Mouse (Mus musculus) kidney, adult 2 months (tissue): ENCODE measurements around the gene Rpl27.

Experiments used
- CTCF ChIP-seq: fragments of 200-500 bp; conservative IDR thresholded peaks from 2 replicates; pipeline ENCODE4 v1.5.1; 2011; ENCODE audit warnings: low read depth, mild to moderate bottlenecking, control low read depth, low read length, moderate library complexity, mixed read lengths; ENCODE audit not compliant: insufficient read depth, insufficient read length
- POLR2A ChIP-seq: fragments of 200-500 bp; IDR thresholded peaks from one replicate; pipeline ENCODE4 v1.6.1; 2011; ENCODE audit warnings: low read depth, low read length, control low read depth

DNA sequence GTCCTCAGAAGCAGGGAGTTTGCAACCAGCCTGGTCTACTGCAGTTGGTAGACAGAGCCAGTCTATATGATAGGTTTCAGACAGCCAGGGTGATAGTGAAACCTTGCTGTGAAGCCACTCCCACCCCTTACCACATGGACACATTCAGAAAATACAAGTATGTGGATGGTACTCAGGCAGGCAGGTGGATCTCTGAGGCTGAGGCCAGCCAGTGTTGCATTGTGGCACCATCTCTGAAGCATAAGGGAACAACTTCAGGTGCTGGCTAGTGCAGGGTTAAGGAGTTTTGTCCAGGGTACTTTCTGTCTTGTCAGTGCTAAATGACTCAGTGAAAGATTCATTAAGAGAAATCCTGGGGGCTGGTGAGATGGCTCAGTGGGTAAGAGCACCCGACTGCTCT is 4.2 kb downstream of the Rpl27 start:
- TF ChIP-seq CTCF, result no peak
- no peak for TF ChIP-seq POLR2A
